Mouse (Mus musculus): Measurements from ENCODE around the gene Rragd.

DNA sequence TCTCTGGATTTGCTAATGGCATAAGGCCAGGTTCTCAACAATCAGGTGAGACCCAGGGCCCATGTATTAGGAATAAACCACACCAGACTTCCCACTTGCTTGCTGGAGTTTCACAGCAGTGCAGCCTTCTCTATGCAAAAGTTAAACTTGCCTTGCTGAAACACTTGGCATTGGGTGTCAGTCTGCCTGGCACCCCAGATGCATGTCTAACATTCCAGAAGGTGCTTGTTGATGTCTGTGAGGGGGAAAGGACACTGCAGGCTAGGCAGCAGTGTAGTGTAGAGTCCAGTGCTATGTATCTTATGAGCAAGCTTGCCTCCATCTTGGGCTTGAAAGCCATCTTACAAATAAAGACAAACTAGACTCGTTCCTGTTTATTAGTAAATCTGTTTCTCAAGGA is 73.5 kb downstream of the Rragd start:
- TF ChIP-seq CTCF (IDR thresholded peaks at IDR 0.05; ENCODE audit: low read depth, low read length): no peak
- no peak for TF ChIP-seq POLR2A (IDR thresholded peaks at IDR 0.05; ENCODE audit: borderline replicate concordance, low read depth, low read length)
